ENCODE assay signal across 16 mouse cellular contexts in genomic region chr4:138691443-138692181, GRCm38 (mm10). TPM values are rescaled to one million over a fixed set of nuclear protein-coding genes. Genes with fewer than 3 reads are reported as not detected.
DNase-seq lines count a peak whose midpoint lies in the region; ATAC-seq and TF ChIP-seq lines count a peak whose summit lies in the region.
"Had no signal": no experiment of that assay in that cellular context is flagged by ENCODE, and none has a peak within 500 bp of the region (broad histone marks: within the 10 kb centered on the region; RNA-seq: fewer than 3 reads in every experiment).

No protein-coding gene starts in this region.

- WGBS in forebrain, postnatal 0 days, result 13% methylated on average over 19 of the region's 19 CpGs
- 16% methylated on average over 19 of the region's 19 CpGs for WGBS in forebrain, embryonic 16.5 days
- WGBS in midbrain, embryonic 11.5 days, result 14% methylated on average over 19 of the region's 19 CpGs

- no peak overlapping the region for H3K4me2 ChIP-seq in forebrain, postnatal 0 days (ENCODE audit: low read depth)
- H3K4me2 ChIP-seq in forebrain, embryonic 16.5 days (ENCODE audit: low read length), result no peak overlapping the region
- H3K4me2 ChIP-seq in midbrain, embryonic 11.5 days, result no peak overlapping the region
- H3K4me2 ChIP-seq: intestine, embryonic 15.5 days; liver, embryonic 12.5 days had no signal

- H3K4me1 ChIP-seq in forebrain, postnatal 0 days (ENCODE audit: insufficient read depth), result peaks cover 26% of the 10 kb centered on the region
- H3K4me1 ChIP-seq in forebrain, embryonic 16.5 days (replicated peaks; ENCODE audit: control insufficient read depth, insufficient read depth, low read length), result peaks cover 52% of the 10 kb centered on the region
- H3K4me1 ChIP-seq in E14TG2a.4 (replicated peaks; ENCODE audit: low read depth, low read length), result peaks cover 83% of the 10 kb centered on the region
- peaks cover 36% of the 10 kb centered on the region for H3K4me1 ChIP-seq in midbrain, embryonic 11.5 days (ENCODE audit: control insufficient read depth, insufficient read depth, low read length)
- H3K4me1 ChIP-seq: intestine, embryonic 15.5 days; liver, embryonic 12.5 days had no signal

- H3K4me3 ChIP-seq in forebrain, postnatal 0 days (ENCODE audit: low read depth, low read length), result no peak overlapping the region
- H3K4me3 ChIP-seq in forebrain, embryonic 16.5 days (replicated peaks; ENCODE audit: low read length), result no peak overlapping the region
- H3K4me3 ChIP-seq in E14TG2a.4 (replicated peaks; ENCODE audit: low read length), result peak overlapping the region; percentile 26; the same call in 1 of the 2 replicates
- no peak overlapping the region for H3K4me3 ChIP-seq in midbrain, embryonic 11.5 days (ENCODE audit: low read depth, low read length)
- H3K4me3 ChIP-seq: intestine, embryonic 15.5 days; liver, embryonic 12.5 days; myocyte had no signal

- no peaks in the 10 kb centered on the region for H3K27me3 ChIP-seq in forebrain, postnatal 0 days (ENCODE audit: insufficient read depth, low read length)
- peaks cover 3% of the 10 kb centered on the region; the same call in 1 of the 2 replicates for H3K27me3 ChIP-seq in forebrain, embryonic 16.5 days (replicated peaks; ENCODE audit: control insufficient read depth, insufficient read depth, low read length)
- H3K27me3 ChIP-seq in E14TG2a.4 (ENCODE audit: insufficient read depth, low read length), result 0 out of 2 replicates have a peak, but pooled peaks cover 2% of the 10 kb centered on the region
- H3K27me3 ChIP-seq in midbrain, embryonic 11.5 days (ENCODE audit: control insufficient read depth, insufficient read depth, low read length), result no peaks in the 10 kb centered on the region

- ATAC-seq in forebrain, postnatal 0 days, result no peak
- no peak for ATAC-seq in forebrain, embryonic 16.5 days
- ATAC-seq in midbrain, embryonic 11.5 days (ENCODE audit: low FRiP score), result no peak
- ATAC-seq in erythroid progenitor cell, adult 5-6 weeks (replicated peaks; ENCODE audit: low FRiP score, poor library complexity, severe bottlenecking), result no peak
- ATAC-seq: intestine, embryonic 15.5 days; liver, embryonic 12.5 days had no signal

- peak; percentile 38 for DNase-seq in forebrain, postnatal 0 days
- peak; percentile 79 to 81 for DNase-seq in frontal cortex, adult 2 months (ENCODE audit: extremely low spot score in 1 of 2, low spot score in 1 of 2)
- peak; percentile 74 for DNase-seq in midbrain, embryonic 11.5 days (ENCODE audit: low spot score, missing footprints)
- DNase-seq in lung, postnatal 25 days (ENCODE audit: low spot score), result no peak
- no peak for DNase-seq in retina, embryonic 14.5 days (ENCODE audit: low spot score)
- DNase-seq: adrenal gland, adult 8-10 months; B cell, adult 2 months; lung, postnatal 4 days had no signal

- H3K27ac ChIP-seq in forebrain, postnatal 0 days (ENCODE audit: low read depth, low read length), result peak overlapping the region; percentile 45
- no peak overlapping the region for H3K27ac ChIP-seq in forebrain, embryonic 16.5 days (ENCODE audit: low read length)
- no peak overlapping the region for H3K27ac ChIP-seq in midbrain, embryonic 11.5 days (ENCODE audit: low read depth, low read length)
- H3K27ac ChIP-seq: intestine, embryonic 15.5 days; liver, embryonic 12.5 days had no signal

- TF ChIP-seq CTCF in forebrain, postnatal 0 days (IDR thresholded peaks at IDR 0.05; ENCODE audit: low read depth), result no peak
- TF ChIP-seq CTCF in E14TG2a.4 (conservative IDR thresholded peaks at IDR 0.05; ENCODE audit: low read length), result no peak

- H3K9me3 ChIP-seq in forebrain, postnatal 0 days (ENCODE audit: low read length), result no peaks in the 10 kb centered on the region
- no peaks in the 10 kb centered on the region for H3K9me3 ChIP-seq in forebrain, embryonic 16.5 days (ENCODE audit: control insufficient read depth, low read length)
- H3K9me3 ChIP-seq in E14TG2a.4 (ENCODE audit: low read length), result no peaks in the 10 kb centered on the region
- no peaks in the 10 kb centered on the region for H3K9me3 ChIP-seq in midbrain, embryonic 11.5 days (ENCODE audit: control insufficient read depth, low read length)
- H3K9me3 ChIP-seq: intestine, embryonic 15.5 days; liver, embryonic 12.5 days had no signal

- no peaks in the 10 kb centered on the region for H3K36me3 ChIP-seq in forebrain, postnatal 0 days (ENCODE audit: insufficient read depth)
- H3K36me3 ChIP-seq in forebrain, embryonic 16.5 days (ENCODE audit: control insufficient read depth, insufficient read depth), result no peaks in the 10 kb centered on the region
- H3K36me3 ChIP-seq in E14TG2a.4 (ENCODE audit: insufficient read depth, low read length), result no peaks in the 10 kb centered on the region
- no peaks in the 10 kb centered on the region for H3K36me3 ChIP-seq in midbrain, embryonic 11.5 days (ENCODE audit: control insufficient read depth, insufficient read depth, low read length)
- H3K36me3 ChIP-seq: intestine, embryonic 15.5 days; liver, embryonic 12.5 days had no signal

- no peak overlapping the region for H3K9ac ChIP-seq in forebrain, postnatal 0 days
- no peak overlapping the region for H3K9ac ChIP-seq in forebrain, embryonic 16.5 days (replicated peaks; ENCODE audit: low read depth, low read length)
- H3K9ac ChIP-seq in midbrain, embryonic 11.5 days (ENCODE audit: low read length), result no peak overlapping the region
- H3K9ac ChIP-seq: intestine, embryonic 15.5 days; liver, embryonic 12.5 days had no signal

RNA-seq across cellular contexts. Expression of gene Pla2g2c, which starts 33.0 kb away (rescaled TPM):
- total RNA-seq in forebrain, postnatal 0 days (2014; rRNA removed), result 0.24 and 0.77 TPM in 2 replicates
- 0.28 and 0.42 TPM in 2 replicates for polyA plus RNA-seq in forebrain, postnatal 0 days (2015; fragmentation: Nextera tagmentation; extraction: Ambion mirVana)
- polyA plus RNA-seq in forebrain, embryonic 16.5 days (2015; fragmentation: Nextera tagmentation; extraction: Ambion mirVana), result not detected in 2 replicates
- polyA plus RNA-seq in frontal cortex, adult 2 months (2012; rRNA removed), result 0.16 and 0.29 TPM in 2 replicates
- polyA plus RNA-seq in midbrain, embryonic 11.5 days (2014; fragmentation: Nextera tagmentation; extraction: Ambion mirVana), result 0.81 and 0.96 TPM in 2 replicates
- total RNA-seq in erythroid progenitor cell, adult 5-6 weeks (2015; ENCODE audit: low replicate concordance), result not detected in 2 replicates
- not detected in 2 replicates for total RNA-seq in erythroid progenitor cell, adult 5-6 weeks (2017; ENCODE audit: low replicate concordance)
- polyA plus RNA-seq: heart, embryonic 16.5 days; myocyte had no signal

RNA-seq across cellular contexts. Expression of gene Ubxn10, which starts 45.4 kb away (rescaled TPM):
- total RNA-seq in forebrain, postnatal 0 days (2014; rRNA removed), result 4.0 and 5.6 TPM in 2 replicates
- polyA plus RNA-seq in forebrain, postnatal 0 days (2015; fragmentation: Nextera tagmentation; extraction: Ambion mirVana), result 2.4 and 3.5 TPM in 2 replicates
- polyA plus RNA-seq in forebrain, embryonic 16.5 days (2015; fragmentation: Nextera tagmentation; extraction: Ambion mirVana), result 1.3 and 1.9 TPM in 2 replicates
- polyA plus RNA-seq in frontal cortex, adult 2 months (2012; rRNA removed), result 1.2 and 1.4 TPM in 2 replicates
- 1.5 TPM in 2 replicates for polyA plus RNA-seq in midbrain, embryonic 11.5 days (2014; fragmentation: Nextera tagmentation; extraction: Ambion mirVana)
- not detected in 2 replicates for total RNA-seq in erythroid progenitor cell, adult 5-6 weeks (2015; ENCODE audit: low replicate concordance)
- total RNA-seq in erythroid progenitor cell, adult 5-6 weeks (2017; ENCODE audit: low replicate concordance), result not detected in 2 replicates
- polyA plus RNA-seq: myocyte had no signal

RNA-seq across cellular contexts. Expression of gene Vwa5b1, which starts 55.9 kb away (rescaled TPM):
- total RNA-seq in forebrain, postnatal 0 days (2014; rRNA removed), result 4.0 and 9.2 TPM in 2 replicates
- 0.65 and 1.5 TPM in 2 replicates for polyA plus RNA-seq in forebrain, postnatal 0 days (2015; fragmentation: Nextera tagmentation; extraction: Ambion mirVana)
- 0.72 and 0.79 TPM in 2 replicates for polyA plus RNA-seq in forebrain, embryonic 16.5 days (2015; fragmentation: Nextera tagmentation; extraction: Ambion mirVana)
- polyA plus RNA-seq in frontal cortex, adult 2 months (2012; rRNA removed), result 2.4 TPM in 2 replicates
- 0.15 and 0.28 TPM in 2 replicates for polyA plus RNA-seq in midbrain, embryonic 11.5 days (2014; fragmentation: Nextera tagmentation; extraction: Ambion mirVana)
- total RNA-seq in erythroid progenitor cell, adult 5-6 weeks (2015; ENCODE audit: low replicate concordance), result not detected in 2 replicates
- total RNA-seq in erythroid progenitor cell, adult 5-6 weeks (2017; ENCODE audit: low replicate concordance), result not detected in 2 replicates
- total RNA-seq: gastrocnemius, postnatal 4 days had no signal
- polyA plus RNA-seq: liver, embryonic 12.5 days; myocyte had no signal

Comparison
In these comparisons a context has a peak if more than half of its experiments do, and no peak if none do; other contexts are left out.
1. DNase-seq: peak in forebrain, postnatal 0 days (single experiment), frontal cortex, adult 2 months (2 of 2) and midbrain, embryonic 11.5 days (single experiment); none in lung, postnatal 25 days (single experiment) and retina, embryonic 14.5 days (single experiment).